Mouse (Mus musculus) MEL-GATA-1-ER (cell line): ENCODE results near the gene Tnfrsf1a.

Experiments used
- DNase-seq: peaks from one replicate; pipeline ENCODE4 v3.0.0-alpha.2; 2012; ENCODE audit warnings: low read depth; ENCODE audit errors: extremely low read depth

Gene Tnfrsf1a

GRCm38 (mm10) chr6:125322794-125323193 is 26.4 kb upstream of the Tnfrsf1a start:
- DNase-seq, result no peak

DNA sequence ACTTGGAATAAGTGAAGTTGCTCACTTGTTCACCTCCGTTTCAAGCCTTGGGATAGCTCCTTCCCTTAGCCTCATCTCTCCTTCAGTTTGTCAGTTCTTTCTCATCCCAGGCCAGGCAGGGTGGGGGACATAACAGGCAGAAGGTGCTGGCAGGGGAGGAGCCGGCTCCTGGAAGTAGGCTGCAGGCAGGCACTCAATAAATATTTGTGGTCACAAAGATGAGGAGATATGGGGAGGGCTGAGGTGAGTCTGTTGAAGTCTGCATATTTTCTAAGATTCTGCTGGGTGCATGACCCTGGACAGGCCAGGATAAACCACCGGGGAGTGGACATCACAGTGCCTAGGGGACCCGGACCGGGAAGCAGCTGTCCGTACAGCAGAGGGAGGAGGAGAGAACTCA is 25.6 kb upstream of the Tnfrsf1a start:
- DNase-seq, result no peak

DNA sequence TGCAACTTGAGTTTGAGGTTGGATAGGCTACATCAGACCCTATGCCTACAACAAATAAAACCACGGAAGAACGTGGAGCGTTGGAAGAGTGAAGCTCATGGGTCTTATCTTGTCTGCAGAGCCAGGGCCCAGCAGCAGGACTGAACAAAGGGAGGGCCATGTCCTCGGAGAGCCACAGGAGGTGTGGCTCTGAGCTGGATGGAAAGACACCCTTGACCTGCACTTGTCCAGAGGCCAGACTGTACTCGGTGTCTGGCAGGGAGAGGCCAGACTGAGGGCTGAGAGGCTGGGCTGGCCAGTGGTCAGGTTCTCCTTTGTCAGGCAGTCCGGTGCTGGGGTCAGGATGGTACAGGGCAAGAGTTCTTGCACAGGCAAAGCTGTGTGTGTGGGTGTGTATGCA is 23.8 kb upstream of the Tnfrsf1a start:
- DNase-seq, result no peak

DNA sequence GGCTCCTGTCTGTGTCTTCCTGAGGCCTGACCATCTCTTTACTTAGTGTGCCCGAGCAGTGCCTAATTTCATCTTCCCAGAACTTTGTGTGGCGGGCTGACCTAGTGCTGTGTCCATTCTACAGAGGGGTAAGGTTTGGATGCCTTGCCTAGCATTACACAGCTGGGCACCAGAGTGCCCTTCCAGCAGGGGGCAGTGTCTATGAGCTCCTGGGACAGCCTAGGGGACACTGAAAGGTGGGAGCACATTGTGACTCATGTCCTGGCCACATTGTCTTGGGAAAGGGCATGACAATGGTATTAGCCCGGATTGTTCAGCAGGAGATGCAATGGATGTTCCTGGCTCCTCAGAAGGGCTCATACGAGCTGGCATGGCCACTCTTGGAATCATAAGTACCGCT is 20.9 kb upstream of the Tnfrsf1a start:
- no peak for DNase-seq

DNA sequence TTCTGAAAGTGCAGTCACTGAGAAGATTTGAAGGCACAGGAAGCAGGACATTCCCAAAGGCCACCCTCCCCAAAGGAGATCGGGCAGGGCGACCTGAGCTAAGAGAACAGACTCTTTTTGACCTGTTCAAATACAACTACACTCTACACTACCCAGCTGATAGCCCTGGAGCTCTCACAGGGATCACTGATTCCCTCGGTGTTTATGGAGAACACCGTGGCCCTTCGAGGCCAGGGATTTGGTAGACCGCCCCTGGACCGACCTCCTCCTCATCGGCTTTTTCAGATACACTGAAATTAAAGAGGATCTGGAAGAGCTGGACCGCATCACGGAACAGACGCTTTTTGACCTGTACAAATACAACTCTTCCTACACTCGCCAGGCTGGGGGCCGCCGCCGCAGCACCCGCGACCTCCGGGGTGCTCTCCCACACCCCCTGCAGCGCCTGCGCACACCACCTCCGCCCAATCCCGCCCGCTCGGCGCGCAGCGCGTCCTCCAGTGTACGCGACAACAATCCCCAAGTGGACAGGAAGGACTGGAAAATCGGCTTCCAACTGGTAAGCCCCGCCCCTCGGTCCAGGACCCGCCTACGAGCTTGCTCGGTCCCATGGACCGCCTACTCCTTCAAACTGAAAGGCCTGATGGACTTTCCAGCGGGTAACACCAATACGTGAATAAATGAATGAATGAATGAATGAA is 18.4 kb upstream of the Tnfrsf1a start:
- peak; percentile 44 for DNase-seq

DNA sequence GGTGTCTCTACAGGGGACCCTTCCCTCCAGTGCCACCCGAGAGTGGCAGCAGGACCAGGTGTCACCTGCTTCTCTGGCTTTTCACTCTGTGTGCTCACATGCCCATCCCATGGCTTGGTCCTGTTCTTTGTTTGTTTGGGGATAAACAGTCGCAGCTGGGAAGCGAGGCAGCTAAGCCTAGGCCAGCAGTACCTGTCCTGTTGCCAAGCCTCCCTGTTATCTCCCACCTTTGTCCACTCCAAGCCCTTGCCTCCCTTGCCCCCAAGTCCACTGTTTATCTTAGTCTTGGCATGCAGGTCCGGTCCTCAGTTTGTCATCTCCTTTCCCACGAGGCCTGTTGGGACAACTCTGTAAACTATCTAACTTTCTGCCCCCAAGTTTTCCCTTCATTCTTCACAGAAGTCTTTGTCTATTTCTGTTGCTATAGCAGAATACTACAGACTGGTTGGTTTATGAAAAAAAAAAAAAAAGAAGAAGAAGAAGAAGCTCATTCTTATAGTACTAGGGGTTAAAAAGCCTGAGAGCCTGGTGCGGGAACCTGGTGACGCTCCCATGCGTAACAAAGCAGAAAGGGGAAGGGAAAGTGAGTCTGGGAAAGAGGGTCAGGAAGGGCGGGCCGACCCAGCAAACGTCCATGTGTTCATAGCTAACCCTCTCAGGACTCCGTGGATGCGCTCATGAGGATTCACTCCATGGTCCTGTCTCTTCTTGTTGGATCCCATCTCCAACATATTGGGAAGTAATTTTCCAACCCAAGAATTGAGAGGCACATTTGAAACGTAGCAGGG is 15.9 kb upstream of the Tnfrsf1a start:
- DNase-seq, result no peak

GRCm38 (mm10) chr6:125334356-125334755 is 14.8 kb upstream of the Tnfrsf1a start:
- no peak for DNase-seq

- no peak for DNase-seq
Observed at GRCm38 (mm10) chr6:125338791-125339660, 10.1 kb upstream of the Tnfrsf1a start.

DNA sequence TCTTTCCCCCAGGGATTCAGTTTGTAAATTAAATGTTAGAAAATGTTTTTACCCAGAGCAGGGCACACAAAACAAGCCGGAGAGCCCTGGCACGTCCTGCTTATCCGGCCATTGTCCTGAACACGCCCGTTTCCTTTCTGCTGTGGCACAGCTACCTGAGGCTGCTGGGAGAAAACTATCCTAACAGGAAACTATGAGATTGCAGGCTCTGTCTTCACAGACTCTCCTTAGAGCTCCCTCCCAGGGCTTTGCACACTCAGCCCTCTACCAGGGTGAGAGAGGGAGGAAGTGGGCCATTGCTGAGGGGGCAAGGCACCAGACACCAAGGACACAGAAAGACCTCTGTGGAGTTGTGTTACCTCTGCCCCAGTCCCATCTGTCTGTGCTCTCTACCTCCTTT is 8.9 kb upstream of the Tnfrsf1a start:
- DNase-seq, result no peak

DNA sequence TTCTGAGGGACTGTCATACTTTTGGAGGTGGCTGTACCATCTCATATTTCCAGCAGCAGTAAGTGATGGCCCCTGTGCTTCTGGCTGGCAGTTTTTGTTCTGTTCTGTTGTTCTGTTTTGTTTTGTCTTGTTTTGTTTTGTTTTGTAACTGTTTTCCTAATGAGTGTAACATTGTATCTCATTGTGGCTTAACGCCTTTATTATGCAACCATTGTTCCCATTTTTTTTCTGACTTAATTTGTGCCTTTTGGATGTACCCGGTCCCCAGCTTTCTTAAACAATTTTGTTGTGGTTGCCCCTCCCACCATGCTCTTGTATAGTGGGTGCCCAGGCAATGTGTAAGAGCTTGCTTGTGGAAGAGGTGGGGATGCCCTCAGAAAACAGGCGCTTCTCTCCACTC is 7.0 kb upstream of the Tnfrsf1a start:
- DNase-seq, result no peak

- no peak for DNase-seq
Observed at GRCm38 (mm10) chr6:125344084-125344483, 5.1 kb upstream of the Tnfrsf1a start.

DNA sequence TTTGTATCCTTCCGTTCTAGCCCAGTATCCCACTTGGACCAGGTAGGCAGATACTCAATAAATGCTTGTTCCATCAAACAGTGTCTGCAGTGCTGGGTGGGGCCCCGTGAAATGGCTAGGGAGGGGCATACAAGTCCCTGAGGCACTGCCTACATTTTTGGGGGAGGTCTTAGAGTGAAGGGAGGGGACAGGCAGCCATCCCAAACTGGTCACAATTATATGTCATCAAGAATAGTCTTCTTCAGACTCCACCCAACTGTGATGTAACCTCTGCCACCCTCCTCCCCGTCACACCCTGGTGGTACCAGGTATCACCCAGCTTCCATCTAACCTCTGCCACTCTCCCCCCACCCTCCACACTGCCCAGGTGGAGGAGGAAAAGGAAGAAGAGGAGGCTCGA is 4.3 kb upstream of the Tnfrsf1a start:
- DNase-seq, result no peak

DNA sequence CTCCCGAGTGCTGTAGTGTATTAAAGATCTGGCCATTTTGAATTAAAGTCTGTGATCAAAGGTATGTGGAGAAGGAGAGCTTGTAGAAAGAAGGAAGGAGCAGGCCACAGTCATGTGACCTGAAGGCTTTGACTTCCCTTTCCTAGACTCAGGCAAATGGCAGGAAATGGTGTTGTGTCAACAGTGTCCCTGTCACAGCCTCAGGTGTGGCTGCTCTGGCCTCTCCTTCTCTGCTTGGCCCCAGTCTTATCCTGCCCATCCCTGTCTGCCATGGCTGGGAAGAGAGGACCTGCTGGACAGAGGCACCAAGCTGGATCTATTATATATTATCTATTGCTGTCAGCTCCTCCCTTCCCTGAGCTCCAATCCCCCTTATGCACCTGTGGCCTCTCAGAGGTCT is 3.5 kb upstream of the Tnfrsf1a start:
- peak; percentile 44 for DNase-seq

GRCm38 (mm10) chr6:125346029-125346428 is 3.1 kb upstream of the Tnfrsf1a start:
- no peak for DNase-seq

- DNase-seq, result peak; percentile 69
Observed at GRCm38 (mm10) chr6:125349575-125350230, 541 bp downstream of the Tnfrsf1a start.

DNA sequence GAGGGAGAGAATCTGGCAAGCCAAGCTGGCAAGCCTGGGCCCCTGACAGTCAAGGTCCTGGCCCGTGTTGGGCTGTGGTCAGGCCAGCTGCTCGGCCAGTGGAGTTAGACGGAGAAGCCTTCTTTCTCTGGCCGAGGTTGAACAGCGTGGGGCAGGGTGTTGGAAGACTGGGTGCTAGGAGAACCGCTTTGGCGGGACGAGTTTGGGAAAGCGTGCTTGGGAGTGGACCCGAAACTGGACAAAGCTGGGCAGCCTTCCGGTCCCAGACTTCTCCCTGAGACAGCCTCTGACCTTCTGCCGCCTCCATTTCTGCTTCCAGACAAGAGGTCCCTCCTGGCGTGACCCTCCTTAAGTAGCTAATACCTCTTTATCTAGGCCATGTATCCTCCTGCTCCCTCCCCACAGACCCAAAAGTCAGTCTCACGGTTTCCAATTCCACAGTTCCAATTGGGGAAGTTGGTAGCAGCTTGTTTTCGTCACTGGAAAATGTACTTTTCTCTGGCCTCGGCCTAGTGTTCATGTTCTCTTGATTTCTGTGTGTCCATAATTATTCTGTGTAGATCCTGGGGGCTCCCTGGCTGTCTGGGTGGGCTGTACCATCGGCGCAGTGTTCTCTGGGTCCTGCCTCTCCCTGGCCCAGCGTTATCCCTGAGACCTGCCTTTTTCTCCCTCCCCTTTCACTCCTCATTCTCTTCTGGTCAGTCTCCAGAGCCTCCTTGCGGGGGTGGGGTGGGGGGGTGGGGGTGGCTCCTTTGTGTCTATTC is 1.3 kb downstream of the Tnfrsf1a start:
- peak; percentile 66 for DNase-seq

- DNase-seq, result no peak
Observed at GRCm38 (mm10) chr6:125350995-125351324, 1.8 kb downstream of the Tnfrsf1a start.

DNA sequence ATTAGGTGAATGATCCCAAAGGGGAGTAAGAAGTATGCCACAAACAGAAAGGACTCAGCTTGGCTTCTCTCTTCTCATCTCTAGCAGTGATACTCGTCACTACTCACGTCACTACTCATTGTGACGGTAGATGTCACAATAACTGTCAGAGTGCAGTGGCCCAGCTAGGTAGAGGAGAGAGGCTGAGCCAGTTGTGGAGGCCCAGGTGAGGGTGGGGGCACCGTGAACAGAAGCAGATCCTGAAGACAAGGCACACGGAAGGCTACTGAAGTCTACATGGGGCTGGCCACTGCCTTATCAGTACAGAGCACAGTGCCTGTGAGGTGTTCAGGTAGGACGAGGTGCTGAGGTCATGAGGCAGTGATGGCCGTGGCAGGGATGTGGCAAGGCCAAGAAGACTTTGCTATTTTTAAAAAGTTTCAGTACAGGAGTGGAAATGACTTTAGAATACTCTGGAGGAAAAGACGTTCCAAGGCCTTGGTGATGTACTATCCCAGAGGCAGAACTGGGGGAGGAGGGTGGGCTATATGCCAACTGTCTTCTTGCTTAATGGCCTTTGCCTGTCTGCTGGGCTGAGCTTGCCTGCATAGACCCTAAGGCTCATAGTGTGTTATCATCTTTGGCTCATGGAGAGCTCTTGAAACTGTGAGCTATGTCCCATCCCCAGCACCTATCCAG is 2.3 kb downstream of the Tnfrsf1a start:
- no peak for DNase-seq

GRCm38 (mm10) chr6:125352046-125352384 is 2.9 kb downstream of the Tnfrsf1a start:
- no peak for DNase-seq

DNA sequence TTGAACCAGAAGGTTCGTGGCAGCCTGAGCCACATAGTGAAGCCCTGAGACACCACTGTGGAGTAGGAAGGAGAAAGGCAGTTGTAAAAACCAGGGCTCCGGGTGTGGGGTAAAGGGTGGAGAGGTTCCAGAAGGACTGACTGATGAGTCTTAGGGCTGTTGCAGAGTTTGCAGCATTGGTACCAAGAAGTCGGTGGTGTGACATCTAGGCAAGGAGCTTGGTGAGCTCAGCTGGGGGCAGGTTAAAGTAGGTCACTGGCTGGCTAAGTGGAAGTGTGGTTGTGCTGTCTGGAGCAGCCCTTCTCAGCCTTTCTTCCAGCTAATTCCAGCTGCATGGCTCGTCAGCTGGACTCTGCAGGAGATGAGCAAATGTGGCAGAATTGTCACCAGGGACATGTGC is 3.6 kb downstream of the Tnfrsf1a start:
- DNase-seq, result no peak
